Mouse (Mus musculus): ENCODE results near the gene Vps53. TPM values are rescaled to one million over a fixed set of nuclear protein-coding genes. Genes with fewer than 3 reads are reported as not detected.
A peak's percentile ranks its signal among the peaks of the same experiment; 100 is the strongest.
"Not testable (repeated sequence)": the region's sequence is repeated elsewhere in the genome, so short reads cannot be mapped to it uniquely, and the experiment has no call there.

The Vps53 gene
- 53.0 TPM for polyA plus RNA-seq (2021)

DNA sequence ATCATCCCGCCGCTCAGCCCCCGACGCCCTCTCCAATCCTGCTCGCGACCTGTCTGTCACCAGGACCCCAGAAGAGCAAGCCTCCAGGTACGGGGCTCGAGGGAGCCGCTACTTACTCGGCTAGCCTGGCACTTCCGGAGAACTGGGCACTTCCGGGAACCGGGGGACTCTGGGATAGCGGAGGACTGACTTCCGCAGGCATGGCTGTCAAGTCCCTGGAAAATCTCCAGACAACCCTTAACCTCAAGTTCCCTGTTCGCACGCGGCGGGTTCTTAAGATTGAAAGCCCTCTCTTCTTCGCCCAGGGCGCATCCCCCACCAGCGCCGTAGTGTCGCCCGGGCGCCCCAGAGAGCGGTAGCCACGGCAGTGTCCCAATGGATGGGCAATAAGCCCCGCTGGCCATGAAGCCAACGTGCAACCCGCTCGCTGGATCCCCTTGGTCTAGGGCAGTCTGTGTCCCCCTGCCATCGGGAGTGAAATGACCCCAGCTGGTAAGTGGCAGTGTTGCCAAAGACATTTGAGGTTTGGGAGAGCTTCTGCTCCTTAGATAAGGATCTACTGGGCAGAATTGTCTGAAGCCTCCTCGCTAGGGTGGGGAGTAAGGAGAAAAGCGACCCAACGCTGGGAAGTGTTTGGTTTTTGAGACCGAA, at the start of gene Vps53, which contains the start of gene Fam57a:
Vps53 (minus strand) TSS at position 153 of the 651 bp plus-strand sequence.
Fam57a (plus strand) TSS at position 177 of the 651 bp plus-strand sequence.
- in situ Hi-C loops (cut with MboI; ENCODE audit: low pct_unique_long_range_greater_than_20kb), result no loop called here
- ChIA-PET POLR2A (no interaction called here), CTCF (no interaction called here)
- DNase-seq (ENCODE audit: low read depth, low spot score), result no peak
- ATAC-seq, result peak; percentile 69
- no peak for TF ChIP-seq CTCF (IDR thresholded peaks at IDR 0.05)
- no peaks in the 10 kb centered on the region for H3K27me3 ChIP-seq

DNA sequence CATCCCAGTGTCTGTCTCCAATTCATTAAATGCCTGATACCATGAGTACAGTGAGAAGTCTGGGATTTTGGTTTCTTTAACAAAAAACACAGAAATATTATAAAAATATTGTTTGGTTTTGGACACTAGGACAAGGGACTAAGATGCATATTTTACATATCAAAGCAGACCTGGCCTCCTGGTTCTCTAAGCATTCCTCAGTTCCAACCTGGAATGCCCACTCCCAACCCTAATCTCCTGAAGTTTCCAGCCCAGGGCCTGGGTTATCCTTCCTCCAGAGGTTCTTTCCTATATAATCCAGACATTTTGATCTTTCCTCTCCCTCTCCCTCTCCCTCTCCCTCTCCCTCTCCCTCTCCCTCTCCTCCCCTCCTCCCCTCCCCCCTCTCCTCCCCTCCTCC, 45.6 kb upstream of the Vps53 start:
- ATAC-seq, result no peak
- CTCF ChIA-PET, result no interaction called here
- in situ Hi-C loops (cut with MboI; ENCODE audit: low pct_unique_long_range_greater_than_20kb), result no loop called here
- H3K27me3 ChIP-seq, result no peaks in the 10 kb centered on the region
- no peak for DNase-seq (ENCODE audit: low read depth, low spot score)
- POLR2A ChIA-PET, result no interaction called here
- TF ChIP-seq CTCF (IDR thresholded peaks at IDR 0.05), result no peak

DNA sequence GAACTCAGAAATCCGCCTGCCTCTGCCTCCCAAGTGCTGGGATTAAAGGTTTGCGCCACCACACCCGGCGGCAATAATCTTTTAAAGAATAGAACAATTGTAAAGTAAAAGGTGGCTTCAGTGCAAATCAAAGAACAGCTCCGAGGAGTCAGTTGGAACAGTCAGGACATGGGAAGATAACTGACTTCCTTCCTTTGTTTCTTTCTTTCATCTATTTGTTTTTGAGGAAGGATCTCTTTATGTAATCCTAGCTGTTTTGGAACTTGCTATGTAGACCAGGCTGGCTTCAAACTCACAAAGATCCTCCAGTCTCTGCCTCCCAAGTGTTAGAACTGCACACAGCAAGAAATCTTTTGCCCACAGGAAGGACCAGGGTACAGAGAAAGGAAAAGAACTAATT, 45.2 kb upstream of the Vps53 start:
- DNase-seq (ENCODE audit: low read depth, low spot score), result no peak
- ATAC-seq, result no peak
- ChIA-PET CTCF (no interaction called here), POLR2A (no interaction called here)
- in situ Hi-C loops (cut with MboI; ENCODE audit: low pct_unique_long_range_greater_than_20kb), result no loop called here
- no peak for TF ChIP-seq CTCF (IDR thresholded peaks at IDR 0.05)
- H3K27me3 ChIP-seq, result no peaks in the 10 kb centered on the region

DNA sequence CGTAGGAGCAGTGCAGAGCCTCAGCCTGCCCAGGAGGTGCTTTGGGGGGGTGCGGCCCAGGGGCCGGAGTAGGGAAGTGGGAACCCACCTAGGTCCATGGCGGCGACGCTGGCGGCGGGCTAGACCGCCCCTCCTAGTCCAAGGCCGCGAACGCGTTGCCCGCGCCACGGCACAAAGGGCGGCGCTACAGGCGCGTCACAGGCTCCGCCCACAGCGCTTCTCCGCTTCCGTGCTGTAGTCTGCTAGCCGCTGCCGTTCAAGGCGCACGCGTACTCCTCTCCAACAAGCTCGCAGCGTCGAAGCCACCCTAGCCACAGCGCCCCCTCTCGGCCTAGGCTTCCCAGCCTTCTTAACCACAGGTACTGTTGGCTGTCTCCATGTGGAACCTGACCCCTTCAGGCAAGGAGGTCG, 37.9 kb upstream of the Vps53 start, which contains the start of the genes Dbil5 and Gemin4:
Dbil5 (plus strand) TSS at position 219 of the 411 bp plus-strand sequence.
Gemin4 (minus strand) TSS at position 275 of the 411 bp plus-strand sequence.
- peak; percentile 98 for TF ChIP-seq CTCF (IDR thresholded peaks at IDR 0.05)

DNA sequence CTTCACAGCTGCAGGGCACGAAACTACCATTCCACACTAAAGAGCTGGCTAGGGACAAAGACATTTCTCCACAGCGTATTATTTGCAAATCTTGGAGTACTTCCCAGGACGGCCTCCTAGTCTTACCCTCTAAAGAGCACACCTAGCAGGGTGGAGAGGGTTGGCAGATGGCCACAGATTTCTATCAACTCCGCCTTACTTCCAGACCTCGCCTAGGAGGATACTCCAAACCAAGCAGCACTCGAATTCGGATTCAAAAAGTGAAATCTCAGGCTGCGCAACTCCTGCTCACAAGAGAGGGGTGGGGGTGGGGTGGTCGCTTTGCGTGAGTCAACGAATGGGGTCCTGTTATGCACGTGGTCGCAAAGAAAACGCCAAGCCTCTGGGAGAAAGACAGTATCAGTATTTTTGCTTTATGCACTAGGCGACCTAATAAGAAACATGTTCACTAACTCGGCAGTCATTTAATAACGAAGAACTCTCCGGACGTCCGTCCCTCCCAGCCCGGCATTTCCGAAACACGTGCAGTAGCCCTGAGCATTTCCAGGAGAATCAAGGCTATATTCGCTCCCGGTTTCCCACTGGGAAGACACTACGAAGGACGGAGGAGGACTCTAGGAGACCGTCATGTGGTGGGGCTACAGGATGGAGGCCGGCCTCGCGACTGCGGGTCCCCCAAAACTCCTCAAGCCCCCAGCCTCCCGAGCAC, 37.4 kb upstream of the Vps53 start:
- CTCF ChIA-PET, result interaction anchor here (1.0 to 2.4 kb wide), 4 partner anchors 14 to 190 kb away, joined by 3 to 8 read pairs (median 6); no protein-coding TSS in a partner anchor
- no peaks in the 10 kb centered on the region for H3K27me3 ChIP-seq
- DNase-seq (ENCODE audit: low read depth, low spot score) (no peak), ATAC-seq (peak; percentile 12)
- in situ Hi-C loops (cut with MboI; ENCODE audit: low pct_unique_long_range_greater_than_20kb), result no loop called here
- POLR2A ChIA-PET, result interaction anchor here (0.7 kb wide), 1 partner anchor 218 kb away, joined by 5 read pairs; no protein-coding TSS in a partner anchor
- no peak for TF ChIP-seq CTCF (IDR thresholded peaks at IDR 0.05)

More for the DNA sequence above, 37.9 kb upstream of the Vps53 start, which contains the start of the genes Dbil5 and Gemin4:
- ChIA-PET CTCF (interaction anchor here (0.6 to 2.4 kb wide), 7 partner anchors 13 to 243 kb away, joined by 3 to 8 read pairs (median 3); no protein-coding TSS in a partner anchor), POLR2A (interaction anchor here (1.0 to 1.6 kb wide), 2 partner anchors 21 to 23 kb away, joined by 3 to 5 read pairs; no protein-coding TSS in a partner anchor)
- in situ Hi-C loops (cut with MboI; ENCODE audit: low pct_unique_long_range_greater_than_20kb), result no loop called here
- no peaks in the 10 kb centered on the region for H3K27me3 ChIP-seq
- peak; percentile 79 for DNase-seq (ENCODE audit: low read depth, low spot score)
- ATAC-seq, result peak; percentile 93

DNA sequence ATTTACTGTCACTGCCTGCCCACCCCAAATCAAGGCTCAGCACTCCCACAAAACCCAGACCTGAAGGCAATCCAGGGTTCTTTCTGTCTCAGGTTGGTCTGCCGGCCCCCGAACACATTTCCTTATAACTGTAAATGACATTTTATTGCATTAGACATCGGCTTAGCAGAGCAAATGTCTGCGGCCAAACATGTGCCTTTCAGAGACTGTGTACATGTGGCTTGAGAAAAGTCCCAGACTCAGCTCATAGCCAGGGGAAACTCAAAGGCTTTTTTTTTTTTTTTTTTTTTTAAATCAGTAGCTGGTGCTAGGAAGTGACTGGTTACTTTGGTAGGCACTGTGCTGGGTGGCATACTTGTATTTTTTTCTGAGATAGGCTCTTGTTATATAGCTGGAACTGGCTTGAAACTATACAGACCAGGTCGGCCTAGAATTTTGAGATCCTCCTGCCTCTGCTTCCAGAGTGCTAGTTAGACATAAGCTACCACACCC, 36.6 kb upstream of the Vps53 start:
- DNase-seq (ENCODE audit: low read depth, low spot score) (no peak), ATAC-seq (no peak)
- no peaks in the 10 kb centered on the region for H3K27me3 ChIP-seq
- CTCF ChIA-PET, result no interaction called here
- in situ Hi-C loops (cut with MboI; ENCODE audit: low pct_unique_long_range_greater_than_20kb), result no loop called here
- POLR2A ChIA-PET, result interaction anchor here (0.7 kb wide), 1 partner anchor 219 kb away, joined by 5 read pairs; no protein-coding TSS in a partner anchor
- no peak for TF ChIP-seq CTCF (IDR thresholded peaks at IDR 0.05)

DNA sequence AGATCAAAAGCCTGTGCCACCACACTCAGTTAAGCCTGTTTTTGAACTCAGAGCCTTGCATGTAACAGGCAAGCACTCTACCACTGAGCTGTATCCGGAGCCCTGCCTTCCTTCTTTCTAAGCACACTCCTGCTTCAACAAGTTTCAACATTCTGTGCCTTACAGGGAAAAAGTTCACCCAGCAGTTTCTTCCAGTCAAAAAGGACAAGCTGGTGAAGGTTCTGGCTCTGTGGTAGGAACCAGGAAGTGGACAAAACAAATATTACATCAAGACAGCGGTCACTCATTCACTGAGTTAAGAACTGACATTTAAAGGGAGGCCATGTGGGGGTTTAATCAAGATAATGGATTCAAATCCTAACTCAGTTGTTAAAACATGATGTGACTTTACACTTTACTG, 35.6 kb upstream of the Vps53 start:
- H3K27me3 ChIP-seq, result no peaks in the 10 kb centered on the region
- ChIA-PET CTCF (no interaction called here), POLR2A (no interaction called here)
- TF ChIP-seq CTCF (IDR thresholded peaks at IDR 0.05), result no peak
- in situ Hi-C loops (cut with MboI; ENCODE audit: low pct_unique_long_range_greater_than_20kb), result no loop called here
- ATAC-seq, result no peak
- no peak for DNase-seq (ENCODE audit: low read depth, low spot score)

DNA sequence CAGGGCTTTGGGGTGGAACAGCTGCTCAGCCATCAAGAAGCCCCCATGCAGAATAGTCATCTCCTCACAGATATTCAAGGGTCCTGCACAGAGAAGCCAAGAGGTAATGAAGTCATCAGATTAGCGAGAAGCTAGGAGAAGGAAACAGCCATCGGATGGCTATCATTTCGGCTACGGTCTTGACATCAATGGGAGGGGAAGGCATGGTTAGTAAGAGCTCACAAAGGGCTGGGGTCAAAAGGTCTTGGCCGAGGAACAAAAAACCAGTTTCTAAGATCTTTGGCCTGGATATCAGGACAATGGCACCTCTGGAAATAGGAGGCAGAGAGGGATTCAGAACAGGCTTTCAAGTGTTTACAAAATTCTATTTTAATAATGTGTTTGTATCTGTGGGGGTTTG, 34.4 kb upstream of the Vps53 start:
- POLR2A ChIA-PET, result no interaction called here
- CTCF ChIA-PET, result no interaction called here
- no peak for TF ChIP-seq CTCF (IDR thresholded peaks at IDR 0.05)
- in situ Hi-C loops (cut with MboI; ENCODE audit: low pct_unique_long_range_greater_than_20kb), result no loop called here
- H3K27me3 ChIP-seq, result no peaks in the 10 kb centered on the region
- ATAC-seq (no peak), DNase-seq (ENCODE audit: low read depth, low spot score) (no peak)

DNA sequence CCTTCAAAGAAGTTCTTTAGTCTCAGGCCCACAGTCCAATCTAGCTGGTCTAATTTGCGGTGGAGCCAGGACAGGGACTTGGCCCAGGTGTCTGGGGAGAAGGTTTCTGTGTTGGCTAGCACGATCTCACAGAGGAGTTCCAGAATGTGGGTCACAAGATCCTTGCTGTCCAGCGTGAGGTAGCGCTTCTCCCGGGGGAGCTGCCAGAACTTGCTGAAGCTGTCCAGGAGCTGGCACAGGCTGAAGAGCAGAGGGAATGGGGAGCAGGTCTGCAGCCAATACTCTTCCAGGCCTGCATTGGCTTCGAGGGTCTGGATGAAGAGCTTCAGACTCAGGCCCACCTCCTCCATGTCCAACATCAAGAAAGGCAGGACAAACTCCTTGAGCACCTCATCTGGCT, 32.1 kb upstream of the Vps53 start:
- in situ Hi-C loops (cut with MboI; ENCODE audit: low pct_unique_long_range_greater_than_20kb); H3K27me3 ChIP-seq; DNase-seq (ENCODE audit: low read depth, low spot score); CTCF ChIA-PET; POLR2A ChIA-PET; ATAC-seq: not testable (repeated sequence)

DNA sequence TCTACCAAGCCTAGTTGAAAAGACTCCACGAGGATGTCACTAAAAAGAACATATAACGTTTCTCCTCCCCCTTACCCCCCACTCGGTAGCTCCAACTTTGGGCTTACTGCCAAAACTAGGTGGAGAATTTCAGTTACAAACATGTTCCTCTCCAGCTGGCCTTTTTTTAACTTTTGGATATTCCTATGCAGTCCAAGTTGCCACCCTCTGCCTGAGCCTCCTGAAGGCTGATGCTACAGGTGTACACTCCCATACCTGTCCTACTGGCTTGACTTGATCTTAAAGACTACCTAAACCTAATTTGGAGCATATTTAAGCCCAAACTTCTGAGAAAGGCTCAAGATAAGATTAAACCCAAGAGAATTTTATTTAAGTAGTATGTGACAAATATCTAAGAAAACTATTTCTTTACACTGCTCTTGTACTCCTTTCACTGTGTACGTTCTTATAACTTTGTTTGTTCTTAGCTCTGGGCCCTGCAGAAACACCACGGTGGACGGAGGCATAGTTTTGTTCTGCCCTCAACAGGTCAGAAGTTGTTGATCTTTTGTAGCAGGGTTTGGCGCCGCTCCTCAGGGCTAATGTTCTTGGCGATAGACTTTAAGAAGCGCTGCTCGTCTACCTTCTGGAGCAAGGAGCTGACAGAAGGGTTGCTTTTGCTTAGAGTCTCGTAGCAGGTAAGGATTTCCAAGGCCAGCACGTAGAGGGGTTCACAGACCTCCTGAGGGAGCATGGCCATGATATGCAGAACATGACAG, 31.0 kb upstream of the Vps53 start:
- no peak for TF ChIP-seq CTCF (IDR thresholded peaks at IDR 0.05)
- ChIA-PET POLR2A (interaction anchor here (0.6 kb wide), 4 partner anchors 12 to 690 kb away, joined by 3 to 4 read pairs (median 4); no protein-coding TSS in a partner anchor), CTCF (interaction anchor here (1.6 kb wide), 1 partner anchor 19 kb away, joined by 4 read pairs; no protein-coding TSS in a partner anchor)
- no peak for DNase-seq (ENCODE audit: low read depth, low spot score)
- in situ Hi-C loops (cut with MboI; ENCODE audit: low pct_unique_long_range_greater_than_20kb), result no loop called here
- no peak for ATAC-seq
- H3K27me3 ChIP-seq, result no peaks in the 10 kb centered on the region
